Mouse (Mus musculus) megakaryocyte, adult 5-6 weeks (primary cell): ENCODE data around the gene Slc27a5. TPM values are rescaled to one million over a fixed set of nuclear protein-coding genes. Genes with fewer than 3 reads are reported as not detected.

ENCODE experiments used
- total RNA-seq, 2 experiments: library from RNA; stranded (forward) in 1 of 2; stranded (reverse) in 1 of 2; fragments of 153-499, 151-499 nt in 1 of 2; fragments of 221-1000, 200-1000 nt in 1 of 2; gene quantifications; 2 replicates each; pipeline versions ENCODE4 v1.2.3 to v1.2.4; 2015 to 2017

Gene Slc27a5
- total RNA-seq, 2 experiments from 2014 or later, result not detected

Other genes with a start within 250 kb of the Slc27a5 start
- 0.27 TPM in 1 of 2 replicates, not detected in the other for gene Zscan18, start 194.6 kb downstream of the Slc27a5 start, total RNA-seq (2015)
- gene Zscan18, start 194.6 kb downstream of the Slc27a5 start, total RNA-seq (2017), result 0.04 and 0.12 TPM in 2 replicates
- 5.8 and 6.5 TPM in 2 replicates for gene Zfp329, start 179.3 kb downstream of the Slc27a5 start, total RNA-seq (2015)
- gene Zfp329, start 179.3 kb downstream of the Slc27a5 start, total RNA-seq (2017), result 8.6 and 9.3 TPM in 2 replicates
- 24.6 and 25.9 TPM in 2 replicates for gene Zfp110, start 163.4 kb downstream of the Slc27a5 start, total RNA-seq (2015)
- gene Zfp110, start 163.4 kb downstream of the Slc27a5 start, total RNA-seq (2017), result 33.6 and 38.8 TPM in 2 replicates
- gene Zfp128, start 117.0 kb downstream of the Slc27a5 start, total RNA-seq (2015), result 3.5 and 4.8 TPM in 2 replicates
- 3.6 and 5.2 TPM in 2 replicates for gene Zfp128, start 117.0 kb downstream of the Slc27a5 start, total RNA-seq (2017)
- gene Zscan22, start 100.4 kb downstream of the Slc27a5 start, total RNA-seq (2015), result 6.6 and 7.5 TPM in 2 replicates
- gene Zscan22, start 100.4 kb downstream of the Slc27a5 start, total RNA-seq (2017), result 3.1 and 3.3 TPM in 2 replicates
- gene Rps5, start 75.9 kb downstream of the Slc27a5 start, total RNA-seq (2015), result 1,879 and 1,910 TPM in 2 replicates
- 1,118 and 1,375 TPM in 2 replicates for gene Rps5, start 75.9 kb downstream of the Slc27a5 start, total RNA-seq (2017)
- 0.07 and 0.14 TPM in 2 replicates for gene Rnf225, start 70.8 kb downstream of the Slc27a5 start, total RNA-seq (2015)
- gene Rnf225, start 70.8 kb downstream of the Slc27a5 start, total RNA-seq (2017), result 0.04 and 0.15 TPM in 2 replicates
- 2.3 and 2.4 TPM in 2 replicates for gene Zfp324, start 32.4 kb downstream of the Slc27a5 start, total RNA-seq (2015)
- 4.7 and 5.1 TPM in 2 replicates for gene Zfp324, start 32.4 kb downstream of the Slc27a5 start, total RNA-seq (2017)
- 1.7 and 1.8 TPM in 2 replicates for gene Zfp446, start 20.3 kb downstream of the Slc27a5 start, total RNA-seq (2015)
- 0.92 and 2.2 TPM in 2 replicates for gene Zfp446, start 20.3 kb downstream of the Slc27a5 start, total RNA-seq (2017)
- 137 and 186 TPM in 2 replicates for gene Trim28, start 922 bp upstream of the Slc27a5 start, total RNA-seq (2015)
- 207 and 222 TPM in 2 replicates for gene Trim28, start 922 bp upstream of the Slc27a5 start, total RNA-seq (2017)
- gene Zbtb45, start 11.8 kb upstream of the Slc27a5 start, total RNA-seq (2015), result 7.4 and 11.0 TPM in 2 replicates
- gene Zbtb45, start 11.8 kb upstream of the Slc27a5 start, total RNA-seq (2017), result 6.6 and 9.5 TPM in 2 replicates
- gene Chmp2a, start 36.6 kb upstream of the Slc27a5 start, total RNA-seq (2015), result 239 and 269 TPM in 2 replicates
- 272 and 348 TPM in 2 replicates for gene Chmp2a, start 36.6 kb upstream of the Slc27a5 start, total RNA-seq (2017)
- gene Ube2m, start 40.1 kb upstream of the Slc27a5 start, total RNA-seq (2015), result 92.1 and 97.9 TPM in 2 replicates
- 86.1 and 101 TPM in 2 replicates for gene Ube2m, start 40.1 kb upstream of the Slc27a5 start, total RNA-seq (2017)
- 0.16 and 0.52 TPM in 2 replicates for gene Mzf1, start 56.6 kb upstream of the Slc27a5 start, total RNA-seq (2015)
- 0.29 and 0.45 TPM in 2 replicates for gene Mzf1, start 56.6 kb upstream of the Slc27a5 start, total RNA-seq (2017)
- not detected in 2 replicates for gene Vmn1r85, start 97.0 kb upstream of the Slc27a5 start, total RNA-seq (2015)
- not detected in 2 replicates for gene Vmn1r85, start 97.0 kb upstream of the Slc27a5 start, total RNA-seq (2017)
- not detected in 2 replicates for gene Vmn1r86, start 121.7 kb upstream of the Slc27a5 start, total RNA-seq (2015)
- not detected in 2 replicates for gene Vmn1r86, start 121.7 kb upstream of the Slc27a5 start, total RNA-seq (2017)
- gene Vmn1r87, start 142.0 kb upstream of the Slc27a5 start, total RNA-seq (2015), result not detected in 2 replicates
- not detected in 2 replicates for gene Vmn1r87, start 142.0 kb upstream of the Slc27a5 start, total RNA-seq (2017)
- gene Vmn1r88, start 161.4 kb upstream of the Slc27a5 start, total RNA-seq (2015), result not detected in 2 replicates
- not detected in 2 replicates for gene Vmn1r88, start 161.4 kb upstream of the Slc27a5 start, total RNA-seq (2017)
- not detected in 2 replicates for gene Vmn1r89, start 214.8 kb upstream of the Slc27a5 start, total RNA-seq (2015)
- not detected in 2 replicates for gene Vmn1r89, start 214.8 kb upstream of the Slc27a5 start, total RNA-seq (2017)